Mouse (Mus musculus): Measurements from ENCODE around the gene Fes. TPM values are rescaled to one million over a fixed set of nuclear protein-coding genes. Genes with fewer than 3 reads are reported as not detected.

Fes gene
- polyA plus RNA-seq, 1 experiment: 10.0 TPM

- no peak overlapping the region for H3K4me3 ChIP-seq (ENCODE audit: insufficient read depth, low read depth, low read length)
- no peaks in the 10 kb centered on the region for H3K27me3 ChIP-seq (replicated peaks; ENCODE audit: control insufficient read depth, insufficient read depth, low read length)
- H3K36me3 ChIP-seq (ENCODE audit: control insufficient read depth, insufficient read depth, low read length): no peaks in the 10 kb centered on the region
- H3K27ac ChIP-seq (ENCODE audit: insufficient read depth, low read depth, low read length): no peak overlapping the region
- H3K4me1 ChIP-seq (ENCODE audit: control insufficient read depth, insufficient read depth, low read length): 0 out of 2 replicates have a peak, but pooled peaks cover 5% of the 10 kb centered on the region
- no peak for DNase-seq
- TF ChIP-seq POLR2A (IDR thresholded peaks at IDR 0.05; ENCODE audit: low read depth, low read length) (no peak), CTCF (conservative IDR thresholded peaks at IDR 0.05; ENCODE audit: insufficient read depth, insufficient read length, low read depth, low read length) (no peak)
- WGBS: 73% methylated on average over 5 of the region's 5 CpGs
These were observed 40.9 kb downstream of the Fes start for GRCm38 (mm10) chr7:80346830-80347229.

DNA sequence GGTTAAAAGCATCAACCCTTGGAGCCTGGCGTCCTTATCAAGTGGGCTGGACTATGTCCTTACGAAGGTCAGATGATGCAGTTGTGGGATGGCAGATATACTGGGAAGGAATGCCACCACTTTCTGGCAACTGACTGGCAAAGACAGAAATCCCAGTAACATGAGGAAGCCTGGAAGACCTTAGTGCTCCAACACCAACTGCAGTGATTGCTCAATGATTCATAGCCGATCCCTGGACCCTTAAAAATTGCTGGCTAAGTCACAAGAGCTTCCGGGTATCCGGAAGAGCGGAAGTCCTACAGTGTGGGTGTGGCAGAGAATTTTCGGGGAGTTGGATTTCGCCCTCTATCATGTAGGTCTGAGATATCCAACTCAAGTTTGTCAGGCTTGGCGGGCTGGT is 41.6 kb downstream of the Fes start:
- DNase-seq: no peak
- Histone ChIP-seq H3K4me3 (ENCODE audit: insufficient read depth, low read depth, low read length) (no peak overlapping the region), H3K27ac (ENCODE audit: insufficient read depth, low read depth, low read length) (no peak overlapping the region), H3K36me3 (ENCODE audit: control insufficient read depth, insufficient read depth, low read length) (no peaks in the 10 kb centered on the region), H3K27me3 (replicated peaks; ENCODE audit: control insufficient read depth, insufficient read depth, low read length) (no peaks in the 10 kb centered on the region), H3K4me1 (ENCODE audit: control insufficient read depth, insufficient read depth, low read length) (0 out of 2 replicates have a peak, but pooled peaks cover 5% of the 10 kb centered on the region)
- WGBS: 76% methylated on average over 9 of the region's 9 CpGs
- TF ChIP-seq POLR2A (IDR thresholded peaks at IDR 0.05; ENCODE audit: low read depth, low read length): no peak
- TF ChIP-seq CTCF (conservative IDR thresholded peaks at IDR 0.05; ENCODE audit: insufficient read depth, insufficient read length, low read depth, low read length): no peak

DNA sequence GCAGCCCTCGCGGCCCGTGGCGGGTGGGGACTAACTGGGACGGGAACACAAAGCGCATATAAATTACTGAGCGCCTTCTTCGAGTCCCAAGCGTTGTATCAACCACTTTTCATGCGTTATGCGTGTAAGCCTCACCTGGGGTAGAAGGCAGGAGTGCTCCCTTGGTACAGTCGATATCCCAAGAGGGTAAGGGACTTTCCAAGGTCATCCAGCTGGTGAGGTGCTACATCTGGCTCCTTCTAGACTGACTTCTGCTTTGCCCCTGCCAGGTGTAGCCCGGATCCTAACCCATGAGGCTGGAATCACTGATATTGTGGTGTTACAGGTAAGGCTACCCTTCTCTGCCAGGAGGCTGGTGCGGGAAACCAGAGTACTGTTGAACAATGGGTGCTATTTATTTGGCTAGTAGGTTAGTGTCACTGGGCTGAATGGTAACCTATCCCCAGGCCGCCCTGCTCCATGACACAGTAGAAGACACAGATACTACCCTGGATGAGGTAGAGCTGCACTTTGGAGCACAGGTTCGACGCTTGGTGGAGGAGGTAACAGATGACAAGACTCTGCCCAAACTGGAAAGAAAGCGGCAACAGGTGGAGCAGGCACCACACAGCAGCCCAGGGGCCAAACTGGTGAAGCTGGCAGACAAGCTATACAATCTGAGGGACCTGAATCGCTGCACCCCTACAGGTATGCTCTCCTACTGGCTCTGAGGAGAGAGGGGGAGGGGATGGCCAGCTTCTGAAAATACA is 44.3 kb downstream of the Fes start:
- Histone ChIP-seq H3K27me3 (replicated peaks; ENCODE audit: control insufficient read depth, insufficient read depth, low read length) (no peaks in the 10 kb centered on the region), H3K27ac (ENCODE audit: insufficient read depth, low read depth, low read length) (peak overlapping the region; percentile 11), H3K36me3 (ENCODE audit: control insufficient read depth, insufficient read depth, low read length) (no peaks in the 10 kb centered on the region), H3K4me1 (ENCODE audit: control insufficient read depth, insufficient read depth, low read length) (peaks cover 13% of the 10 kb centered on the region), H3K4me3 (ENCODE audit: insufficient read depth, low read depth, low read length) (peak overlapping the region; percentile 71)
- no peak for TF ChIP-seq CTCF (conservative IDR thresholded peaks at IDR 0.05; ENCODE audit: insufficient read depth, insufficient read length, low read depth, low read length)
- no peak for TF ChIP-seq POLR2A (IDR thresholded peaks at IDR 0.05; ENCODE audit: low read depth, low read length)
- DNase-seq: no peak
- WGBS: 24% methylated on average over 19 of the region's 19 CpGs

DNA sequence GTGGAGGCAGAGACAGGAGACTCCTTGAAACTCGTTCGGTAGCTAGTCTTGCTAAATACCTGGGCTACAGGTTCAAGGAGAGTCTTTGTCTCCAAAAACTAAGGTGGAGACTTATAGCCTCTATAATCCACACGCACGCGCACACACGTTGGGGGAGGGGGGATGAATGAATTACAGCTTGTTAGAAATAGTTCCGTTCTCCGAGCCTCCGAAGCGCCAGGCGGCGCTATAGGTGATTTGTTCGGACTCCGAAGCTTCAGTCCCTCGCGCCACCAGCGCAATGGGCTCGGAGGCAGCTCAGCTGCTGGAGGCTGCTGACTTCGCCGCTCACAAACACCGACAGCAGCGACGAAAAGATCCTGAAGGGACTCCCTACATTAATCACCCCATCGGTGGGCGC is 44.9 kb downstream of the Fes start, which contains the start of gene Hddc3:
Gene Hddc3 (plus strand): TSS at position 247 of the 400 bp plus-strand sequence.
- Histone ChIP-seq H3K27me3 (replicated peaks; ENCODE audit: control insufficient read depth, insufficient read depth, low read length) (no peaks in the 10 kb centered on the region), H3K4me1 (ENCODE audit: control insufficient read depth, insufficient read depth, low read length) (peaks cover 13% of the 10 kb centered on the region), H3K4me3 (ENCODE audit: insufficient read depth, low read depth, low read length) (peak within 1 kb of the TSS; percentile 71), H3K36me3 (ENCODE audit: control insufficient read depth, insufficient read depth, low read length) (no peaks in the 10 kb centered on the region), H3K27ac (ENCODE audit: insufficient read depth, low read depth, low read length) (peak within 1 kb of the TSS; percentile 11)
- TF ChIP-seq POLR2A (IDR thresholded peaks at IDR 0.05; ENCODE audit: low read depth, low read length): peak; percentile 77
- TF ChIP-seq CTCF (conservative IDR thresholded peaks at IDR 0.05; ENCODE audit: insufficient read depth, insufficient read length, low read depth, low read length): peak; percentile 81
- DNase-seq: peak; percentile 96
- 2% methylated on average over 25 of the region's 25 CpGs for WGBS

- TF ChIP-seq CTCF (conservative IDR thresholded peaks at IDR 0.05; ENCODE audit: insufficient read depth, insufficient read length, low read depth, low read length): no peak
- TF ChIP-seq POLR2A (IDR thresholded peaks at IDR 0.05; ENCODE audit: low read depth, low read length): no peak
These were observed 46.0 kb downstream of the Fes start for GRCm38 (mm10) chr7:80341793-80342192.

DNA sequence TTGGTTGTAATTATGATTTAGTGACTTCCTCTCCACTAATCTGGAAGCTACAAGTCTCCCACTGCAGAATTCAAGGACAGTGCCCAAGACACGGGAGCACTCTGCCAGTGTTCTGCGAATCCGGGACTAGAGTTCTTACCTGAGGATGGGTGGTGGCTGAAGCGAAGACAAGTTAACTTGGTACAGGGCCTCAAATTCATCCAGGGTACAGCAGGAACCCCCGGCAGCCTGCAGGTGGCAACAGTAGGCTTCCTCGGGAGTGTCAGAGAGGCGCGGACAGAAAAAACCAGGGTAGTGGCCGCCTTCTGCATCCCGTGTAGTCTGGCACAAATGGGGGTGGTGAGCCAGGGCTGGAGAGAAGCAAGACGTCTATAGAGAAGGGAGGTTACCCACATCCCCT is 47.0 kb downstream of the Fes start, which contains the start of gene Unc45a:
Gene Unc45a (minus strand): TSS at position 213 of the 400 bp plus-strand sequence.
- peak within 1 kb of the TSS; percentile 85 for H3K27ac ChIP-seq (ENCODE audit: insufficient read depth, low read depth, low read length)
- peak; percentile 75 for TF ChIP-seq CTCF (conservative IDR thresholded peaks at IDR 0.05; ENCODE audit: insufficient read depth, insufficient read length, low read depth, low read length)
- TF ChIP-seq POLR2A (IDR thresholded peaks at IDR 0.05; ENCODE audit: low read depth, low read length): no peak
- H3K4me3 ChIP-seq (ENCODE audit: insufficient read depth, low read depth, low read length): peak within 1 kb of the TSS; percentile 87
- WGBS: under 1% methylated on average over 11 of the region's 11 CpGs
- peaks cover 13% of the 10 kb centered on the region for H3K4me1 ChIP-seq (ENCODE audit: control insufficient read depth, insufficient read depth, low read length)
- H3K27me3 ChIP-seq (replicated peaks; ENCODE audit: control insufficient read depth, insufficient read depth, low read length): no peaks in the 10 kb centered on the region
- H3K36me3 ChIP-seq (ENCODE audit: control insufficient read depth, insufficient read depth, low read length): 0 out of 2 replicates have a peak, but pooled peaks cover under 1% of the 10 kb centered on the region
- peak; percentile 84 for DNase-seq

More at GRCm38 (mm10) chr7:80341793-80342192, 46.0 kb downstream of the Fes start:
- H3K36me3 ChIP-seq (ENCODE audit: control insufficient read depth, insufficient read depth, low read length): no peaks in the 10 kb centered on the region
- H3K4me3 ChIP-seq (ENCODE audit: insufficient read depth, low read depth, low read length): no peak overlapping the region
- H3K4me1 ChIP-seq (ENCODE audit: control insufficient read depth, insufficient read depth, low read length): peaks cover 13% of the 10 kb centered on the region
- no peaks in the 10 kb centered on the region for H3K27me3 ChIP-seq (replicated peaks; ENCODE audit: control insufficient read depth, insufficient read depth, low read length)
- no peak overlapping the region for H3K27ac ChIP-seq (ENCODE audit: insufficient read depth, low read depth, low read length)
- WGBS: 84% methylated on average over 7 of the region's 7 CpGs
- DNase-seq: no peak

Data from kidney, adult 2 months (tissue).